Mouse (Mus musculus) kidney, embryonic 14.5 days (tissue): ENCODE measurements around the gene Zfp868. TPM values are rescaled to one million over a fixed set of nuclear protein-coding genes. Genes with fewer than 3 reads are reported as not detected.
A peak's percentile ranks its signal among the peaks of the same experiment; 100 is the strongest.
"Not testable (repeated sequence)": the region's sequence is repeated elsewhere in the genome, so short reads cannot be mapped to it uniquely, and the experiment has no call there.

Experiments
- ATAC-seq: fragments of 200-750 bp; cut with Nextera tagmentation; 2 replicates; pipeline ENCODE4 v1.8.0; 2017; ENCODE audit warnings: moderate number of reproducible peaks, mild to moderate bottlenecking, moderate TSS enrichment, moderate library complexity; ENCODE audit not compliant: low FRiP score, low TSS enrichment
- H3K27ac ChIP-seq: fragments of 300-500 bp; sonication (generic); 2 replicates; pipeline ENCODE4 v1.5.1; 2014; ENCODE audit warnings: low read depth, mild to moderate bottlenecking, low read length, moderate library complexity, mixed read lengths
- H3K27me3 ChIP-seq: fragments of 300-500 bp; sonication (generic); 2 replicates; pipeline ENCODE4 v1.6.1; 2014; ENCODE audit warnings: mild to moderate bottlenecking, low read length; ENCODE audit not compliant: control insufficient read depth, insufficient read depth
- H3K36me3 ChIP-seq: fragments of 300-500 bp; sonication (generic); 2 replicates; pipeline ENCODE4 v1.6.1; 2014; ENCODE audit warnings: low read length, mixed read lengths; ENCODE audit not compliant: control insufficient read depth, insufficient read depth
- H3K4me1 ChIP-seq: fragments of 300-500 bp; sonication (generic); 2 replicates; pipeline ENCODE4 v1.6.1; 2014; ENCODE audit warnings: low read length, mixed read lengths; ENCODE audit not compliant: control insufficient read depth, insufficient read depth
- H3K4me2 ChIP-seq: fragments of 300-500 bp; sonication (generic); replicated peaks from 2 replicates; pipeline ENCODE4 v1.6.1; 2014; ENCODE audit warnings: low read depth, mild to moderate bottlenecking, low read length
- H3K4me3 ChIP-seq: fragments of 300-500 bp; sonication (generic); 2 replicates; pipeline ENCODE4 v1.5.1; 2014; ENCODE audit warnings: mild to moderate bottlenecking, low read length
- H3K9ac ChIP-seq: fragments of 300-500 bp; sonication (generic); 2 replicates; pipeline ENCODE4 v1.6.1; 2014; ENCODE audit warnings: low read depth, mild to moderate bottlenecking, low read length, moderate library complexity
- H3K9me3 ChIP-seq: fragments of 300-500 bp; sonication (generic); 2 replicates; pipeline ENCODE4 v1.6.1; 2016; ENCODE audit warnings: low read length; ENCODE audit not compliant: control insufficient read depth
- WGBS: fragments of 180-500 bp; shearing (Covaris S2); extraction: QIAGEN DNeasy Blood & Tissue Kit; methylation state at CpG from one replicate; pipeline ENCODE4 v1.1.7; 2014; 5-methylcytosine and 5-hydroxymethylcytosine counted together
- polyA plus RNA-seq: library from polyadenylated mRNA; unstranded; fragments of >200 nt; fragmentation: Nextera tagmentation; extraction: Ambion mirVana; gene quantifications from 2 replicates; pipeline ENCODE4 v1.2.1, GENCODE M21; 2014

Zfp868 gene
- polyA plus RNA-seq: 25.1 and 27.6 TPM in 2 replicates

GRCm38 (mm10) chr8:69625095-69625789, at the start of gene Zfp868:
Gene Zfp868 (minus strand): TSS chr8:69625548.
- Histone ChIP-seq H3K27ac (peak within 1 kb of the TSS; percentile 95), H3K4me1 (peaks cover 3% of the 10 kb centered on the region; the same call in 1 of the 2 replicates), H3K36me3 (peaks cover 3% of the 10 kb centered on the region; the same call in 1 of the 2 replicates), H3K4me2 (peak within 1 kb of the TSS; percentile 65), H3K27me3 (no peaks in the 10 kb centered on the region), H3K9ac (peak within 1 kb of the TSS; percentile 89), H3K9me3 (no peaks in the 10 kb centered on the region), H3K4me3 (peak within 1 kb of the TSS; percentile 80)
- WGBS: 1% methylated on average over 38 of the region's 41 CpGs
- ATAC-seq: peak; percentile 99

- WGBS: 81% methylated on average over 2 of the region's 2 CpGs
Observed at GRCm38 (mm10) chr8:69665051-69665450, 39.7 kb upstream of the Zfp868 start.

GRCm38 (mm10) chr8:69661294-69661693, 35.9 kb upstream of the Zfp868 start:
- Histone ChIP-seq H3K36me3 (peaks cover 13% of the 10 kb centered on the region; the same call in 1 of the 2 replicates), H3K9me3 (peaks cover 4% of the 10 kb centered on the region; the same call in 1 of the 2 replicates), H3K9ac (no peak overlapping the region), H3K4me3 (no peak overlapping the region), H3K27me3 (no peaks in the 10 kb centered on the region), H3K4me2 (no peak overlapping the region), H3K27ac (no peak overlapping the region), H3K4me1 (no peaks in the 10 kb centered on the region)
- ATAC-seq: no peak

More at GRCm38 (mm10) chr8:69665051-69665450, 39.7 kb upstream of the Zfp868 start:
- H3K27me3 ChIP-seq, H3K4me1 ChIP-seq, H3K4me3 ChIP-seq, H3K27ac ChIP-seq, H3K9me3 ChIP-seq, H3K4me2 ChIP-seq, H3K9ac ChIP-seq, ATAC-seq: not testable (repeated sequence)
- peaks cover 13% of the 10 kb centered on the region; the same call in 1 of the 2 replicates for H3K36me3 ChIP-seq

GRCm38 (mm10) chr8:69654358-69654981, 29.1 kb upstream of the Zfp868 start, which contains the start of gene Zfp964:
Gene Zfp964 (plus strand): TSS chr8:69654479.
- peak within 1 kb of the TSS; percentile 87 for H3K27ac ChIP-seq
- under 1% methylated on average over 55 of the region's 55 CpGs for WGBS
- H3K4me2 ChIP-seq: peak within 1 kb of the TSS; percentile 74
- no peaks in the 10 kb centered on the region for H3K36me3 ChIP-seq
- peak within 1 kb of the TSS; percentile 65 for H3K4me3 ChIP-seq
- H3K27me3 ChIP-seq: no peaks in the 10 kb centered on the region
- ATAC-seq: peak; percentile 99
- H3K9ac ChIP-seq: peak within 1 kb of the TSS; percentile 80
- peaks cover 5% of the 10 kb centered on the region for H3K4me1 ChIP-seq
- peaks cover under 1% of the 10 kb centered on the region; the same call in 1 of the 2 replicates for H3K9me3 ChIP-seq

- no peak for ATAC-seq
- Histone ChIP-seq H3K27ac (no peak overlapping the region), H3K4me2 (peak overlapping the region; percentile 74), H3K4me1 (peaks cover 5% of the 10 kb centered on the region), H3K9me3 (no peaks in the 10 kb centered on the region), H3K9ac (no peak overlapping the region), H3K4me3 (peak overlapping the region; percentile 65; the same call in 1 of the 2 replicates), H3K27me3 (no peaks in the 10 kb centered on the region), H3K36me3 (no peaks in the 10 kb centered on the region)
- 46% methylated on average over 10 of the region's 10 CpGs for WGBS
Observed at GRCm38 (mm10) chr8:69653808-69654357, 28.5 kb upstream of the Zfp868 start.

GRCm38 (mm10) chr8:69618078-69618477, 7.3 kb downstream of the Zfp868 start:
- Histone ChIP-seq H3K9me3 (no peaks in the 10 kb centered on the region), H3K4me1 (no peaks in the 10 kb centered on the region), H3K36me3 (peaks cover 34% of the 10 kb centered on the region), H3K27me3 (no peaks in the 10 kb centered on the region), H3K9ac (no peak overlapping the region), H3K4me2 (no peak overlapping the region), H3K27ac (no peak overlapping the region), H3K4me3 (no peak overlapping the region)
- 88% methylated on average over 1 of the region's 1 CpGs for WGBS
- ATAC-seq: no peak

GRCm38 (mm10) chr8:69614687-69615086, 10.7 kb downstream of the Zfp868 start:
- H3K36me3 ChIP-seq: peaks cover 64% of the 10 kb centered on the region

GRCm38 (mm10) chr8:69597598-69597997, 27.8 kb downstream of the Zfp868 start:
- H3K27ac ChIP-seq, H3K27me3 ChIP-seq, H3K4me3 ChIP-seq, ATAC-seq, H3K4me2 ChIP-seq, H3K36me3 ChIP-seq, H3K4me1 ChIP-seq, H3K9me3 ChIP-seq, H3K9ac ChIP-seq: not testable (repeated sequence)
- WGBS: 82% methylated on average over 2 of the region's 3 CpGs

More at GRCm38 (mm10) chr8:69614687-69615086, 10.7 kb downstream of the Zfp868 start:
- no peak overlapping the region for H3K9ac ChIP-seq
- 64% methylated on average over 2 of the region's 2 CpGs for WGBS
- H3K4me3 ChIP-seq: no peak overlapping the region
- no peak overlapping the region for H3K27ac ChIP-seq
- no peak for ATAC-seq
- H3K4me1 ChIP-seq: no peaks in the 10 kb centered on the region
- no peaks in the 10 kb centered on the region for H3K9me3 ChIP-seq
- no peaks in the 10 kb centered on the region for H3K27me3 ChIP-seq
- H3K4me2 ChIP-seq: no peak overlapping the region
